Mouse (Mus musculus) frontal cortex, adult 2 months (tissue): ENCODE measurements at regions not wholly inside any gene's neighbourhood (a gene's known extent, or its start where the extent isn't known, plus 50 kb on each side); places are given as distances from the start of the nearest gene placed in this dataset.

Source experiments
- DNase-seq, 2 experiments: peaks; one replicate each; pipeline ENCODE4 v3.0.0; 2022; ENCODE audit warnings: low spot score in 1 of 2; ENCODE audit errors: extremely low spot score in 1 of 2

GRCm38 (mm10) chr16:62129234-62129633 is 657.4 kb downstream of the Nsun3 start:
- peak; percentile 41 to 46 for DNase-seq

- DNase-seq, result peak; percentile 2 to 27
Observed at GRCm38 (mm10) chr16:62128147-62128546, 658.5 kb downstream of the Nsun3 start.

GRCm38 (mm10) chr16:62125779-62126178 is 660.8 kb downstream of the Nsun3 start:
- no peak for DNase-seq
